Mouse (Mus musculus): ENCODE results near the gene Usp17lb. TPM values are rescaled to one million over a fixed set of nuclear protein-coding genes. Genes with fewer than 3 reads are reported as not detected.
"Not testable (repeated sequence)": the region's sequence is repeated elsewhere in the genome, so short reads cannot be mapped to it uniquely, and the experiment has no call there.

Gene Usp17lb
- polyA plus RNA-seq (2014; fragmentation: Nextera tagmentation; extraction: Ambion mirVana) = not detected in 2 replicates

DNA sequence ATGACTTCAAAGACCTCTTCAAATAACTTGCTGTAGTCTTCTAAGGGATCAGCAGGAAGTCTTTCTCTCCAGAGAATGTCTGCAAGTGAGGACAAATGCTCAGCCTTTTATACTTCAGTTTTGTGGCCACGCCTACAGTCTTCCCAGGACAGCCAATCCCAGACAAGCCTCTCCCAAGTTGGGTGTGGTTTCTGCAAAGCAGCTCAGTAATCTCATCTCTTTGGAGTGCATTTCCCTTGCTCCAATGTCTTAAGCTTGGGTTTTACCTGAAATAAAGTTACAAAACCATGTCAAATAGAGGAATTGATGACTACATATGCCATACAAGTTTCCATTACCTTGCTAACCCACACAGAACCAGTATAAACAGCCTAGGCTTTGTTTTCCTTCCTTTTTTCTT lies at the start of gene Usp17lb:
Gene Usp17lb, minus strand, starts transcription at position 101 of the 400 bp plus-strand sequence.
- H3K36me3 ChIP-seq (replicated peaks; ENCODE audit: control insufficient read depth, insufficient read depth) = no peaks in the 10 kb centered on the region
- WGBS = 69% methylated on average over 1 of the region's 1 CpGs

DNA sequence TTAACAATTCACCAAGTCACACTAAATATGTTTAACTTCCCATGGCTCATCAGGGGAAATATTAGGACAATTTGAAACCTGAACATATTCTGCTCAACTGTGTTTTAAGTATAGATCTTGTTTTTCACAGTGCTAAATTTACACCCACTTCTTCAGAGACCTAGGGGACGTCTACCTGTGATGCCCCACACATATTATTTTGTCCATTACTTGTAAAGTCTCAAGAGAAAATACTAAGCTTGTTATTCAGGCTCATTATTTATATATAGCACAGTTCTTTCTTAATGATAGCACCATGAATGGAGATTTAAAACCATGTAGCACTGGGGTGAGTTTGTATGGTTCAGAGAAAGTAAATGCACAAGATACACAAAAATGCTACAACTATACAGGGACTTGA lies 35.3 kb upstream of the Usp17lb start, which contains the start of gene Olfr665:
Gene Olfr665, plus strand, starts transcription at position 301 of the 400 bp plus-strand sequence.
- DNase-seq (ENCODE audit: low spot score) (no peak), ATAC-seq (ENCODE audit: low FRiP score) (no peak)
- H3K9ac ChIP-seq = no peak within 1 kb of the TSS
- no peaks in the 10 kb centered on the region for H3K9me3 ChIP-seq (ENCODE audit: control insufficient read depth, low read length)
- no peak within 1 kb of the TSS for H3K4me2 ChIP-seq (replicated peaks)
- 52% methylated on average over 1 of the region's 1 CpGs for WGBS
- no peak within 1 kb of the TSS for H3K27ac ChIP-seq
- no peaks in the 10 kb centered on the region for H3K27me3 ChIP-seq (ENCODE audit: control insufficient read depth, insufficient read depth, low read length)
- H3K4me1 ChIP-seq (replicated peaks; ENCODE audit: control insufficient read depth, insufficient read depth, low read length) = no peaks in the 10 kb centered on the region
- no peaks in the 10 kb centered on the region for H3K36me3 ChIP-seq (replicated peaks; ENCODE audit: control insufficient read depth, insufficient read depth)
- no peak within 1 kb of the TSS for H3K4me3 ChIP-seq (replicated peaks; ENCODE audit: low read length)

More for the DNA sequence above, at the start of gene Usp17lb:
- no peak within 1 kb of the TSS for H3K27ac ChIP-seq
- H3K4me3 ChIP-seq (replicated peaks; ENCODE audit: low read length) = no peak within 1 kb of the TSS
- H3K27me3 ChIP-seq (ENCODE audit: control insufficient read depth, insufficient read depth, low read length) = no peaks in the 10 kb centered on the region
- H3K9ac ChIP-seq = no peak within 1 kb of the TSS
- no peak within 1 kb of the TSS for H3K4me2 ChIP-seq (replicated peaks)
- ATAC-seq (ENCODE audit: low FRiP score) = no peak
- H3K4me1 ChIP-seq (replicated peaks; ENCODE audit: control insufficient read depth, insufficient read depth, low read length) = no peaks in the 10 kb centered on the region
- H3K9me3 ChIP-seq (ENCODE audit: control insufficient read depth, low read length) = no peaks in the 10 kb centered on the region
- DNase-seq (ENCODE audit: low spot score) = no peak

DNA sequence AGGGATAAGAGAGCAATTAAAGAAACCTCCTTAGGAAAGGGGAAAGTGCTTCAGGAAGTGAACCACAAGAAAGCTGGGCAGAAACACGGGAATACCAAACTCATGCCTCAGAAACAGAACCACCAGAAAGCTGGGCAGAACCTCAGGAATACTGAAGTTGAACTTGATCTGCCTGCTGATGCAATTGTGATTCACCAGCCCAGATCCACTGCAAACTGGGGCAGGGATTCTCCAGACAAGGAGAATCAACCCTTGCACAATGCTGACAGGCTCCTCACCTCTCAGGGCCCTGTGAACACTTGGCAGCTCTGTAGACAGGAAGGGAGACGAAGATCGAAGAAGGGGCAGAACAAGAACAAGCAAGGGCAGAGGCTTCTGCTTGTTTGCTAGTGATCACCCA lies 19.0 kb upstream of the Usp17lb start:
- no peak overlapping the region for H3K27ac ChIP-seq
- H3K9ac ChIP-seq = no peak overlapping the region
- ATAC-seq (ENCODE audit: low FRiP score) (no peak), DNase-seq (ENCODE audit: low spot score) (no peak)
- 78% methylated on average over 3 of the region's 3 CpGs for WGBS
- H3K36me3 ChIP-seq (replicated peaks; ENCODE audit: control insufficient read depth, insufficient read depth) = no peaks in the 10 kb centered on the region
- H3K4me3 ChIP-seq (replicated peaks; ENCODE audit: low read length) = no peak overlapping the region
- H3K4me1 ChIP-seq (replicated peaks; ENCODE audit: control insufficient read depth, insufficient read depth, low read length) = no peaks in the 10 kb centered on the region
- H3K27me3 ChIP-seq (ENCODE audit: control insufficient read depth, insufficient read depth, low read length) = no peaks in the 10 kb centered on the region
- no peaks in the 10 kb centered on the region for H3K9me3 ChIP-seq (ENCODE audit: control insufficient read depth, low read length)
- H3K4me2 ChIP-seq (replicated peaks) = no peak overlapping the region

DNA sequence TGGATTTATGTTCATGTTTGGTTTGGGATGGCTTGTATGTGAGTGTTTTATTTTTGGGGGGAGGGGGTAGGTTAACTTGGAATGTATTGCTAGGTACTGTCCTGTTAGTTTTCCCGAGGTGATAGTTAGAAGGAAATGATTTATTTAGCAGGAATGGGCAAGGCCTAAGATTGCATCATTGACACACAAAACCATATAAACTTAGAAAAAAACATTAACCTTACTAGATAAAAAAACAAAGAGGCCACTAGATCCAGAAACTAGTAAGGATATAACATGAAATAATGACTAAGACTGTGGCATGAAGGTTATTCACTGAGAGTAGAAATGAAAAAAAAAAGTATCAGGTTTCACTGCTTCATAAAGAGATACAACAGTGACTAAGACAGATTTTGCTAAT lies 15.3 kb upstream of the Usp17lb start:
- 88% methylated on average over 1 of the region's 1 CpGs for WGBS

DNA sequence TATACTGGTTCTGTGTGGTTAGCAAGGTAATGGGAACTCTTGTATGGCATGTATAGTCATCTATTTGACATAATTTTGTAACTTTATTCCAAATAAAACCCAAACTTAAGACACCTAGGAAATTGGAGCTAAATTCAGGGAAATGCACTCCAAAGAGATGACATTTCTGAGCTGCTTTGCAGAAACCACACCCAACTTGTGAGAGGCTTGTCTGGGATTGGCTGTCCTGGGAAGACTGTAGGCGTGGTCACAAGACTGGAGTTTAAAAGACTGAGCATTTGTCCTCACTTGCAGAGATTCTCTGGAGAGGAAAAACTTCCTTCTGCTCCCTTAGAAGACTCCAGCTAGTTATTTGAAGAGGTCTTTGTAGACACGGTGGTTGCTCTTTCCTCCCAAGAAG lies 14.3 kb upstream of the Usp17lb start, which contains the start of gene Usp17la:
Gene Usp17la, plus strand, starts transcription at position 301 of the 400 bp plus-strand sequence.
- WGBS = 81% methylated on average over 2 of the region's 2 CpGs
- not testable (repeated sequence) for H3K9me3 ChIP-seq (ENCODE audit: control insufficient read depth, low read length); H3K9ac ChIP-seq; DNase-seq (ENCODE audit: low spot score); H3K4me2 ChIP-seq (replicated peaks); H3K4me3 ChIP-seq (replicated peaks; ENCODE audit: low read length); H3K27ac ChIP-seq; H3K27me3 ChIP-seq (ENCODE audit: control insufficient read depth, insufficient read depth, low read length); H3K36me3 ChIP-seq (replicated peaks; ENCODE audit: control insufficient read depth, insufficient read depth); ATAC-seq (ENCODE audit: low FRiP score); H3K4me1 ChIP-seq (replicated peaks; ENCODE audit: control insufficient read depth, insufficient read depth, low read length)

More for the DNA sequence above, 15.3 kb upstream of the Usp17lb start:
- no peaks in the 10 kb centered on the region for H3K27me3 ChIP-seq (ENCODE audit: control insufficient read depth, insufficient read depth, low read length)
- no peaks in the 10 kb centered on the region for H3K4me1 ChIP-seq (replicated peaks; ENCODE audit: control insufficient read depth, insufficient read depth, low read length)
- no peak overlapping the region for H3K4me2 ChIP-seq (replicated peaks)
- no peaks in the 10 kb centered on the region for H3K36me3 ChIP-seq (replicated peaks; ENCODE audit: control insufficient read depth, insufficient read depth)
- no peaks in the 10 kb centered on the region for H3K9me3 ChIP-seq (ENCODE audit: control insufficient read depth, low read length)
- DNase-seq (ENCODE audit: low spot score) (no peak), ATAC-seq (ENCODE audit: low FRiP score) (no peak)
- no peak overlapping the region for H3K27ac ChIP-seq
- no peak overlapping the region for H3K9ac ChIP-seq
- no peak overlapping the region for H3K4me3 ChIP-seq (replicated peaks; ENCODE audit: low read length)

DNA sequence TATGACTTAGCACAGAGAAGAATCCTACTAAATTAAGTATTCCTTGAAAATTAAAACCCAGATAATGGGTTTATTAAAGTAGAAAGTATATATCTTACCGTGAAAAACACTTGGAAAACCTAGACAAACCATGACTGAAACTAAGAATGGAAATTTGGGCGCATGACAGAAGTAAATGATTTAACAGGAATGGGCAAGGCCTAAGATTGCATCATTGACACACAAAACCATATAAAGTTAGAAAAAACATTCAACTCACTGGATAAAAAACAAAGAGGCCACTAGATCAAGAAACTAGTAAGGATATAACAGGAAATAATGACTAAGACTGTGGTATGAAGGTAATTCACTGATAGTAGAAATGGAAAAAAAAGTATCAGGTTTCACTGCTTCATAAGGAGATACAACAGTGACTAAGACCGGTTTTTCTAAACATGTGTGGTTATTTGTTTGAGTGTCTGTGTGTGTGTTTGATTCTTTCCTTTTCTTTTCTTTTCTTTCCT lies 12.9 kb upstream of the Usp17lb start:
- no peaks in the 10 kb centered on the region for H3K4me1 ChIP-seq (replicated peaks; ENCODE audit: control insufficient read depth, insufficient read depth, low read length)
- H3K9me3 ChIP-seq (ENCODE audit: control insufficient read depth, low read length) = no peaks in the 10 kb centered on the region
- H3K4me3 ChIP-seq (replicated peaks; ENCODE audit: low read length) = no peak overlapping the region
- no peaks in the 10 kb centered on the region for H3K27me3 ChIP-seq (ENCODE audit: control insufficient read depth, insufficient read depth, low read length)
- H3K36me3 ChIP-seq (replicated peaks; ENCODE audit: control insufficient read depth, insufficient read depth) = no peaks in the 10 kb centered on the region
- no peak overlapping the region for H3K4me2 ChIP-seq (replicated peaks)
- no peak overlapping the region for H3K9ac ChIP-seq
- ATAC-seq (ENCODE audit: low FRiP score) = no peak
- H3K27ac ChIP-seq = no peak overlapping the region
- WGBS = 87% methylated on average over 3 of the region's 3 CpGs
- no peak for DNase-seq (ENCODE audit: low spot score)

DNA sequence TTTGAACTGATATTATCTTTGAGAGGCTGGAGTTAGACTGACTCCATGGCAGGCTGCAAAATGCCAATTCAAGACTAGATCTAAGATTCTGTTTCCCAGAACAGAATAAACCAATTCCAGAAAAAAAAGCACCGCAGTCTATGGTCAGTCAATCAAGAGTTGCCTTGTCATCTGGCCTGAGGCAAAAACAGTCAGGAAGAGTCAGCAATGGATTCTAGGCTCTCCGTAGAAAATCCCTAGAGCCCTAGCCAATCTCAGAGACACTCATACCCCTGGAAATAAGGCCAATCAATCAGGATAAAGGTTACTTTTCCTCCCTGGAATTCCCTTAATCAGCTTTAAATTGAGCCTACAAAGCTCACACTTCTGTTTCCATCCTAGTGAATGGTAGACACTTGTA lies 9.1 kb upstream of the Usp17lb start:
- H3K4me3 ChIP-seq (replicated peaks; ENCODE audit: low read length); H3K9ac ChIP-seq; H3K4me2 ChIP-seq (replicated peaks); H3K4me1 ChIP-seq (replicated peaks; ENCODE audit: control insufficient read depth, insufficient read depth, low read length); H3K36me3 ChIP-seq (replicated peaks; ENCODE audit: control insufficient read depth, insufficient read depth); ATAC-seq (ENCODE audit: low FRiP score); H3K27me3 ChIP-seq (ENCODE audit: control insufficient read depth, insufficient read depth, low read length); H3K9me3 ChIP-seq (ENCODE audit: control insufficient read depth, low read length); DNase-seq (ENCODE audit: low spot score); H3K27ac ChIP-seq: not testable (repeated sequence)
- WGBS = 79% methylated on average over 2 of the region's 2 CpGs

DNA sequence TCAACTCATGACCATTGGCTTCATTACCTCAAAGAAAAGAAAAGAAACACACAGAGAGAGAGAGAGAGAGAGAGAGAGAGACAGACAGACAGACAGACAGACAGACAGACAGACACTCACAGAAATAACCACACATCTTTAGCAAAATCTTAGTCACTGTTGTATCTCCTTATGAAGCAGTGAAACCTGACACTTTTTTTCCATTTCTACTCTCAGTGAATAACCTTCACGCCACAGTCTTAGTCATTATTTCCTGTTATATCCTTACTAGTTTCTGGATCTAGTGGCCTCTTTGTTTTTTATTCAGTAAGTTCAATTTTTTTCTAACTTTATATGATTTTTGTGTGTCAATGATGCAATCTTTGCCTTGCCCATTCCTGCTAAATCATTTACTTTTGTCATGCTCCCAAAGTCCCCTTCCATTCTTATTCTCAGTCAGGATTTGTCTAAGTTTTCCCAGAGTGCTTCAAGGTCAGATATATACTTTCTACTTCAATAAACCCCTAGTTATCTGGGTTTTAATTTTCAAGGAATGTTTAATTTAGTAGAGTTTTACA lies 1.4 kb upstream of the Usp17lb start:
- DNase-seq (ENCODE audit: low spot score) (no peak), ATAC-seq (ENCODE audit: low FRiP score) (no peak)
- Histone ChIP-seq H3K9ac (no peak overlapping the region), H3K9me3 (ENCODE audit: control insufficient read depth, low read length) (no peaks in the 10 kb centered on the region), H3K27me3 (ENCODE audit: control insufficient read depth, insufficient read depth, low read length) (no peaks in the 10 kb centered on the region), H3K4me2 (replicated peaks) (no peak overlapping the region), H3K4me1 (replicated peaks; ENCODE audit: control insufficient read depth, insufficient read depth, low read length) (no peaks in the 10 kb centered on the region), H3K27ac (no peak overlapping the region), H3K4me3 (replicated peaks; ENCODE audit: low read length) (no peak overlapping the region), H3K36me3 (replicated peaks; ENCODE audit: control insufficient read depth, insufficient read depth) (no peaks in the 10 kb centered on the region)
- WGBS = 94% methylated on average over 1 of the region's 1 CpGs

DNA sequence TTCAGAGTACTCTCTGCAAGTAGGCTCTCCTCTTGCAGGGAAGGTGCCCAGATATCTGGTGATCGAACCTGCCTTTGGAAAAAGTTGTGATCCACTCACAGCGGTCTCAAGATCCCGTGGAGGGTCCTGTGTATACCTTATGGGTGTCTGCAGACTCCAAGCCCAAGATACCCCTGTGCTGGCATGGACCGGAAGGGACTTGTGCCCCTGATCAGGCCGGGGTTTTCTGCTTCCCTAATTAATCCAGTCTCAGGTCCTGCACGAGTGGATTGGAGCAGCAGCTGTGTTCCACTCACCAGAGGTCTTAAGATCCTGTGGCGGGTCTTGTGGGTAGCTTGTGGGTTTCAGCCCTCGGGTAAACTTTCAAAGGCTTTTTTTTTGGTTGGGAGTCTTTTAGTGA lies 32.1 kb downstream of the Usp17lb start:
- 85% methylated on average over 8 of the region's 8 CpGs for WGBS
- ATAC-seq (ENCODE audit: low FRiP score) = not testable (repeated sequence)

DNA sequence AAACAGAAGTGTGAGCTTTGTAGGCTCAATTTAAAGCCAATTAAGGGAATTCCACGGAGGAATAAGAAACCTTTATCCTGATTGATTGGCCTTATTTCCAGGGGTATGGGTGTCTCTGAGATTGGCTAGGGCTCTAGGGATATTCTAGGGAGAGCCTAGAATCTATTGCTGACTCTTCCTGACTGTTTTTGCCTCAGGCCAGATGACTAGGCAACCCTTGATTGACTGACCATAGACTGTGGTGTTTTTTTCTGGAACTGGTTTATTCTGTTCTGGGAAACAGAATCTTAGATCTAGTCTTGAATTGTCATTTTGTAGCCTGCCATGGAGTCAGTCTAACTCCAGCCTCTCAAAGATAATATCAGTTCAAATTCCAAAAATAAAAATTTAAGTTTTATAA lies 51.6 kb downstream of the Usp17lb start:
- H3K9me3 ChIP-seq (ENCODE audit: control insufficient read depth, low read length) = no peaks in the 10 kb centered on the region
- H3K36me3 ChIP-seq (replicated peaks; ENCODE audit: control insufficient read depth, insufficient read depth) = no peaks in the 10 kb centered on the region
- no peak overlapping the region for H3K4me2 ChIP-seq (replicated peaks)
- ATAC-seq (ENCODE audit: low FRiP score) (no peak), DNase-seq (ENCODE audit: low spot score) (no peak)
- 72% methylated on average over 1 of the region's 1 CpGs for WGBS
- no peaks in the 10 kb centered on the region for H3K27me3 ChIP-seq (ENCODE audit: control insufficient read depth, insufficient read depth, low read length)
- H3K4me1 ChIP-seq (replicated peaks; ENCODE audit: control insufficient read depth, insufficient read depth, low read length) = no peaks in the 10 kb centered on the region
- no peak overlapping the region for H3K27ac ChIP-seq
- no peak overlapping the region for H3K4me3 ChIP-seq (replicated peaks; ENCODE audit: low read length)
- H3K9ac ChIP-seq = no peak overlapping the region

More for the DNA sequence above, 32.1 kb downstream of the Usp17lb start:
- H3K4me1 ChIP-seq (replicated peaks; ENCODE audit: control insufficient read depth, insufficient read depth, low read length); H3K9ac ChIP-seq; H3K9me3 ChIP-seq (ENCODE audit: control insufficient read depth, low read length); H3K36me3 ChIP-seq (replicated peaks; ENCODE audit: control insufficient read depth, insufficient read depth); H3K27ac ChIP-seq; DNase-seq (ENCODE audit: low spot score); H3K4me3 ChIP-seq (replicated peaks; ENCODE audit: low read length); H3K4me2 ChIP-seq (replicated peaks); H3K27me3 ChIP-seq (ENCODE audit: control insufficient read depth, insufficient read depth, low read length): not testable (repeated sequence)
